Mouse (Mus musculus) liver, postnatal 0 days (tissue): ENCODE data around the gene Hdac1. TPM values are rescaled to one million over a fixed set of nuclear protein-coding genes. Genes with fewer than 3 reads are reported as not detected.

Experiments used
- ATAC-seq: fragments of 200-750 bp; cut with Nextera tagmentation; 2 replicates; pipeline ENCODE4 v1.8.0; 2017; ENCODE audit warnings: mild to moderate bottlenecking, moderate library complexity
- DNase-seq: peaks from one replicate; pipeline ENCODE4 v3.0.0-alpha.2; 2016
- H3K27ac ChIP-seq: fragments of 300-500 bp; sonication (generic); 2 replicates; pipeline ENCODE4 v1.5.1; 2014; ENCODE audit warnings: antibody characterized with exemption, moderate library complexity, mild to moderate bottlenecking, low read depth
- H3K27me3 ChIP-seq: fragments of 300-500 bp; sonication (generic); 2 replicates; pipeline ENCODE4 v1.6.1; 2014; ENCODE audit warnings: low read length, control low read depth, mixed read lengths; ENCODE audit not compliant: insufficient read depth
- H3K36me3 ChIP-seq: fragments of 300-500 bp; sonication (generic); replicated peaks from 2 replicates; pipeline ENCODE4 v1.6.1; 2014; ENCODE audit warnings: mild to moderate bottlenecking, control low read depth, low read length, moderate library complexity, mixed read lengths; ENCODE audit not compliant: insufficient read depth
- H3K4me1 ChIP-seq: fragments of 300-500 bp; sonication (generic); 2 replicates; pipeline ENCODE4 v1.6.1; 2014; ENCODE audit warnings: antibody characterized with exemption, mild to moderate bottlenecking, control low read depth; ENCODE audit not compliant: insufficient read depth
- H3K4me2 ChIP-seq: fragments of 300-500 bp; sonication (generic); 2 replicates; pipeline ENCODE4 v1.6.1; 2014; ENCODE audit warnings: low read depth, mild to moderate bottlenecking, low read length, moderate library complexity, mixed read lengths
- H3K4me3 ChIP-seq: fragments of 300-500 bp; sonication (generic); 2 replicates; pipeline ENCODE4 v1.5.1; 2014; ENCODE audit warnings: low read depth, low read length
- H3K9ac ChIP-seq: fragments of 300-500 bp; sonication (generic); replicated peaks from 2 replicates; pipeline ENCODE4 v1.6.1; 2014; ENCODE audit warnings: mild to moderate bottlenecking, moderate library complexity
- H3K9me3 ChIP-seq: fragments of 300-500 bp; sonication (generic); 2 replicates; pipeline ENCODE4 v1.6.1; 2016; ENCODE audit warnings: mild to moderate bottlenecking, control low read depth, low read length, mixed read lengths
- CTCF ChIP-seq: sonication (generic); IDR thresholded peaks from 2 replicates; pipeline ENCODE4 v1.5.1; 2016; ENCODE audit warnings: antibody characterized with exemption, low read depth
- EP300 ChIP-seq: IDR thresholded peaks from 2 replicates; pipeline ENCODE4 v1.6.1; 2016; ENCODE audit warnings: antibody characterized with exemption, low read depth, mild to moderate bottlenecking
- WGBS: fragments of 180-500 bp; shearing (Covaris S2); extraction: QIAGEN DNeasy Blood & Tissue Kit; methylation state at CpG from one replicate; pipeline ENCODE4 v1.1.7; 2014; ENCODE audit not compliant: insufficient replicate concordance; 5-methylcytosine and 5-hydroxymethylcytosine counted together
- polyA plus RNA-seq: library from polyadenylated mRNA; unstranded; fragments of >200 nt; fragmentation: Nextera tagmentation; extraction: Ambion mirVana; gene quantifications from 2 replicates; pipeline ENCODE4 v1.2.1, GENCODE M21; 2015

The Hdac1 gene
- polyA plus RNA-seq, 1 experiment from 2014 or later = 59.0 TPM

DNA sequence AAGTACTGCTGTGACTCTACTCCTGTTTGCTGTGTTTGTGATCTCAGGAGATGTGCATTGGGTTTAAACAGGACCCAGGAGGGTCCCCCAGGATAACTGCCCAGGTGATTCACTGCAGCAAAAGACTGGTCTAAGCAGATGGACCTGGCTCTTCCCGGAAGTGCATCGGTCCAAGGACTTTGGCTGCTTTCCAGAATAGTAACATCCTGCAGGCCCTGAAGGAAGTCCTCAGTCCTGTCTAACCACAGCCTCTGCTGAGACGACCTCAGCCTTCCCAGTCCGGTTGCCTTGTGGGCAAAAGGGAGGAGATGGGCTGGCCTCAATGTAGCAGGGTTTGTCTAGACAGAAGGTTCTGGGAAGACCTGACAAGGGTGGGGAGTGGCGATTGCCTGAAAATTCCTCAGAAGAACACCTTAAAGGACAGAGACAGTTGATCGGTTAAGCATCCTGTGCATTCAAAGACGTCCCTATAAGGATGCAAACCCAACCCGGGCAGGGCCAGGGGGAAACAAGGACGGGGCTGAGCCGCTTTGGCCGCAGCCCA is 39.5 kb downstream of the Hdac1 start:
- ATAC-seq (no peak), DNase-seq (no peak)
- TF ChIP-seq CTCF (no peak), EP300 (no peak)
- Histone ChIP-seq H3K4me1 (peaks cover 28% of the 10 kb centered on the region), H3K27ac (0 out of 2 replicates have a peak overlapping the region, but pooled peaks have one; percentile 16), H3K9me3 (no peaks in the 10 kb centered on the region), H3K27me3 (no peaks in the 10 kb centered on the region), H3K9ac (no peak overlapping the region), H3K4me2 (no peak overlapping the region), H3K36me3 (no peaks in the 10 kb centered on the region), H3K4me3 (no peak overlapping the region)
- WGBS = 43% methylated on average over 11 of the region's 11 CpGs

DNA sequence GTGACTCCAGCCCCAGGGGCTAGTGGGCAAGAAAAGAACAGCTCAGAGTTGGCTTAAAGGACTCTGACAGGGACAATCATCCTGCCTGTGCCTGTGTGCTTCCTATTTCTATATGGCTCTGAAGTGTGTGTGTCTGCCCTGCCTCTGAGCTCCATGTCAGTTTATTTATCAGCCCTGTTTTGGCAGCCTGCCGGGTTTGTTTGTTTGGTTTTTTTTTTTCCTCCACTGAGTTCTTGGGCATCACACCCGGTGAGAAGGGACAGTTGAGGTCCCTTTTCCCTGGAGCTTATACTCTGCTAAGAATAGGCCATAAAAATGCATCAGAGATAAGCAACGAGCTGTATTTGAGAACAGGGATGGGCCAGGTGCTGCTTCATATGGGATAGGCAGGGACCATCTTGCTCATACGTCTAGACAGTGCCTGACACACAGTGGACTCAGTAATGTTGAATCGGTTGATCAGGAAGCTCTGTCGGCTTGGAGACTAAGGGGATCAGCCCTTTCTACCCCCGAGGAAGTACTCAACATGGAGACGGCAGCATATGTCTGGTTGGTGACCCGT is 40.1 kb downstream of the Hdac1 start:
- Histone ChIP-seq H3K4me3 (no peak overlapping the region), H3K9ac (no peak overlapping the region), H3K27me3 (no peaks in the 10 kb centered on the region), H3K36me3 (no peaks in the 10 kb centered on the region), H3K4me2 (no peak overlapping the region), H3K4me1 (peaks cover 28% of the 10 kb centered on the region), H3K27ac (0 out of 2 replicates have a peak overlapping the region, but pooled peaks have one; percentile 16), H3K9me3 (no peaks in the 10 kb centered on the region)
- 40% methylated on average over 9 of the region's 9 CpGs for WGBS
- ATAC-seq = no peak
- no peak for DNase-seq
- TF ChIP-seq EP300 (no peak), CTCF (no peak)

DNA sequence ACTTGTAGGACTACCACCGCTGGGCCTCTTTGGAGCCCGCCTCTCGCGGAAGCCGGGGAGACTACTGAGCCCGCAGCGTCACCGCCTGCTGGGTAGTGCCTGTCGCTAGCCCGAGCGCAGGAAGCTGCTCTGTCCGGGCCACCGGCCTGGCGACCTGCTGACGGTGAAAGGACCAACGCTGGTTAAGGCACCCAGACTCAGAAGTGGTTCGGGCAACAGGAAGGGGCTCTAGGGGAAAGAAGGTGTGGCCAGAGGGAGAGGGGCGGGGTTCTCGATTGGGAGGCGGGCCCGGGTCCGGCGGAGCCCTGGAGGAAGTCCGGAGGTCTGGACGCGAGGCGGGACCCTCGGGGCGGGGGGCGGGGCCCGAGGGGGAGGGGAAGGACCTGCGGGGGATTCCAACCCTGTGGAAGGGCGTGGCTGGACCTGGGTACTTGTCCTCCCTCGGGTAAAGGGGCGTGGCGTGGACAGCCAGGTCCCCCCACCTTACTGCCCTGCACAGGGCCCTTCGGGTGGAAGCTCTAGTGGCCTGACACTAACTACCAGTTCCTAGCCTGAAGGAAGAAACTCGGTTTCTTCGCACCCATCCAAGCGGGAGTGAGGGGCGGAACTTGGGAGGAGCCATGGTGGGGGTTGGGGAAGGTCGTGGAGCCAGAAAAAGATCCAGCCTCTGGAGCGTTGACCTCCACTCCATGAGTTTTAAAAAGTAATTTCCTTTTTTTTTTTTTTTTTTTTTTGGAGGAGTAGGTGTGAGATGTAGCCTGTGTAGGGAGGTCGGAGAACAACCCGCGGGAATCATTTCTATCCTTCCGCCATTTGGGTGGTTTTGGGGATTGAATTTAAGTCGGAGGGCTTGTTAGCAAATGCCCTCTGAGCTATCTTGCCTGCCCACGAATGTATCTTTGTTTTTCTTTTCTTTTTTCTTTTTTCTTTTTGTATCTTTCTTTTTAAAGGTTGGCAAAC is 41.6 kb downstream of the Hdac1 start:
- Histone ChIP-seq H3K4me1 (peaks cover 32% of the 10 kb centered on the region), H3K27me3 (no peaks in the 10 kb centered on the region)
- DNase-seq = peak; percentile 90

DNA sequence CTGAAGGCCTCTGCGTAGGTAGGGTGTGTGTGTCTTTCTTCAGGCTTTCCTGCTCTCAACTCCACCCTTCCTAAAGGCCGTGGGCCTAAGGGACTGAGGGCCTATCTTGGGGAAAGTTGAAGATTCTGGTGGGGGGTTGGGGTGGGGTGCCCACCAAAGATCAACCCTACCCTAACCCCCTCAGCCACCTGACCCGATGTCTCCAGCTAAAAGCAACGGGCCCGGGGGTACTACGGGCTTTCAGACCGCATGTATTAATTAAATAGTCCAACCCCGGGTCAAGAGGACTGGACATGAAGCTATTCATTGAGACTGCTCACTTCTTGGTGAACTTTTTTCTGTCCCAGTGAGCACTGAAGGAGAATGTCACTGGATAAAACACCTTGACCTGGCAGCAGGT is 42.5 kb downstream of the Hdac1 start:
- H3K27me3 ChIP-seq = no peaks in the 10 kb centered on the region
- H3K4me2 ChIP-seq = peak overlapping the region; percentile 84
- ATAC-seq (no peak), DNase-seq (no peak)
- peaks cover 32% of the 10 kb centered on the region for H3K4me1 ChIP-seq
- H3K9me3 ChIP-seq = no peaks in the 10 kb centered on the region
- TF ChIP-seq EP300 = no peak
- TF ChIP-seq CTCF = no peak
- H3K4me3 ChIP-seq = peak overlapping the region; percentile 54; the same call in 1 of the 2 replicates
- WGBS = 69% methylated on average over 8 of the region's 8 CpGs
- H3K9ac ChIP-seq = no peak overlapping the region
- H3K27ac ChIP-seq = peak overlapping the region; percentile 70
- no peaks in the 10 kb centered on the region for H3K36me3 ChIP-seq

More for the DNA sequence above, 41.6 kb downstream of the Hdac1 start:
- H3K27ac ChIP-seq = peak overlapping the region; percentile 70
- H3K9ac ChIP-seq = peak overlapping the region; percentile 44
- H3K4me2 ChIP-seq = peak overlapping the region; percentile 84
- no peak for TF ChIP-seq EP300
- TF ChIP-seq CTCF = no peak
- no peaks in the 10 kb centered on the region for H3K9me3 ChIP-seq
- peak overlapping the region; percentile 54 for H3K4me3 ChIP-seq
- ATAC-seq = peak; percentile 78
- no peaks in the 10 kb centered on the region for H3K36me3 ChIP-seq
- 3% methylated on average over 46 of the region's 49 CpGs for WGBS

DNA sequence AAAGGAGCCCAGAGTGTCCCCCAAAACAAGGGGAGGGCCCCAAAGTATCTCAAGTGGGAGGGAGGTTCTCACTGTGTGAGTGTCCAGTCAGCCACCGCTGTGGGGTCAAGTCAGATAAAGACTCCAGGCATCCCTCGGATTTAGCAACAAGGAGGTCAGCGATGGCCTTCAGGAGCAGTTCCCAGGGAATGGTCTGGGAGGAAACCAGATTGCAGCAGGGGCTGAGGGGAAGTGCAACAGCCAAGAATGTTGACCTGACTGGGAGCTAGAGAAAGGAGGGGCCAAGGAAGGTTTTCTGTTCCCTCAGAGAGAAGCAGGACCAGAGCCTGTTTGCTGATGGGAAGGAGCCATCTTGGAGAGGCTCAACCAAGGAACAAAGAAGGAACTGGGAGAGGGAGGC is 43.6 kb downstream of the Hdac1 start:
- 59% methylated on average over 3 of the region's 3 CpGs for WGBS
- Histone ChIP-seq H3K9ac (no peak overlapping the region), H3K9me3 (no peaks in the 10 kb centered on the region), H3K4me2 (no peak overlapping the region), H3K4me1 (peaks cover 26% of the 10 kb centered on the region), H3K4me3 (no peak overlapping the region), H3K27me3 (no peaks in the 10 kb centered on the region), H3K27ac (peak overlapping the region; percentile 70), H3K36me3 (no peaks in the 10 kb centered on the region)
- no peak for DNase-seq
- no peak for ATAC-seq
- TF ChIP-seq EP300 (no peak; the same call in 1 of the 2 replicates), CTCF (no peak)

DNA sequence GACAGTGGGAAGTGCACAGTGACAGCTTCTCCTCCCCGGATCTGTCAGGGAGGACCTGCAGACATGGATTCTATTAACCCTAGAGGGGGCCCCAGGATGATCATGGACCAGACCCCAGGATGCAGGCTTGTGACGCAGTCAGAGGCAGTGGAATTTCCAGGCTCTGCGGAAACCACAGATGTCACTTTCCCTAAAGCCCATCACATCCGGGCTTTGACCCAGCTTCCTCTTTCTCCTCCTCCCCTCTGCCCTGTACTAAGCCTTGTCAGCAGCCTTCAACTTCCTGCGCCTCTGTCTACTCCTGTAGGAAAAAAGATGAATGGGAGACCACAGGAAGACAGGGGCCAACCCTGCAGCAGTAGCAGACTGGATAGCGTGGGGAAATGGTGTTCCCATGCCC is 45.9 kb downstream of the Hdac1 start:
- peaks cover 19% of the 10 kb centered on the region for H3K4me1 ChIP-seq
- no peaks in the 10 kb centered on the region for H3K36me3 ChIP-seq
- no peak overlapping the region for H3K4me3 ChIP-seq
- H3K9ac ChIP-seq = no peak overlapping the region
- peak overlapping the region; percentile 70; the same call in 1 of the 2 replicates for H3K27ac ChIP-seq
- peak; percentile 41 for DNase-seq
- peaks cover 5% of the 10 kb centered on the region for H3K27me3 ChIP-seq
- no peaks in the 10 kb centered on the region for H3K9me3 ChIP-seq
- ATAC-seq = peak; percentile 35
- 19% methylated on average over 6 of the region's 6 CpGs for WGBS
- TF ChIP-seq EP300 (0 out of 2 replicates have a peak, but pooled peaks have one; percentile 48), CTCF (no peak)
- peak overlapping the region; percentile 20; the same call in 1 of the 2 replicates for H3K4me2 ChIP-seq
